Mouse (Mus musculus) embryo, embryonic 10 days (tissue): ENCODE results near the gene Edar.
A peak's percentile ranks its signal among the peaks of the same experiment; 100 is the strongest.

Source experiments
- DNase-seq: peaks from one replicate; pipeline ENCODE4 v3.0.0-alpha.2; 2015; ENCODE audit warnings: low spot score

Gene Edar

DNA sequence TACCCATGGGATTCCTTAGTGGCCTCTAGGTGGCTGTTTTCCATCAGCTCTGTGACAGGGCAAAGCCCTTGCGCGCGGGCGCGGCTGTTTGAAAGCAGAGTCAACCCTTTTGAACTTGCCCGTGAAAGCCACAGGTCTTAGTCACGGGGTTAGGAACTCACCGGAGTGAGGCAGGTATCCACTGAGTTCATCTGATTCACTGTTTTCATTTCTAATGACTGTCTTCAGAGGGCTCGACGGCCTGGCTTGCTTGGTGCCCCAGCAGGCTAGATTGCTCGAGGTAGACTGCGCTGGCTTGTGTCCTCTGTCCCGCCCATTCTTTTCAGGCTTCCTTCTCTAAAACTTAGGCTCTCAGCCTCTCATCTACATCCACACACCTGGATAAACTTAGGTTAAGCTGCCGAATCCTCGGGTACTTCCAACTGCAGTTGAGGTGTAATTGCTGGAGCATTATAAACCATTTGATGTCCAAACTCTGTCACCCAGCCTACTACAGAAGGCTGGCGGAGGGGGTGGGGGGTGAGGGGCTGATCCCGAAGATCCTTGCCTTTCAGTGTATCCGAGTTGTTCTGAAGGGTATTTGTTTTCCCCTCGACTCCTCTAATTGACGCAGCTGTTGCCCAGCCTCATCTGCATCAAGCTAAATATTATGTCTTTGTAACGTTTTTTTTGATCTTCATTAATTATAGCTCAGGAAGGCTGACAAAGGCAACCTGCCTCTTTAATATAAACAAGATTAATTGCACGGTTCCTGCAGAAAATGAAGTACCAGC, 24.0 kb downstream of the Edar start:
- DNase-seq, result peak; percentile 42

- DNase-seq, result no peak
Measured at GRCm38 (mm10) chr10:58648787-58649186, 26.7 kb downstream of the Edar start.

- DNase-seq, result no peak
Measured at GRCm38 (mm10) chr10:58644671-58645070, 30.8 kb downstream of the Edar start.

DNA sequence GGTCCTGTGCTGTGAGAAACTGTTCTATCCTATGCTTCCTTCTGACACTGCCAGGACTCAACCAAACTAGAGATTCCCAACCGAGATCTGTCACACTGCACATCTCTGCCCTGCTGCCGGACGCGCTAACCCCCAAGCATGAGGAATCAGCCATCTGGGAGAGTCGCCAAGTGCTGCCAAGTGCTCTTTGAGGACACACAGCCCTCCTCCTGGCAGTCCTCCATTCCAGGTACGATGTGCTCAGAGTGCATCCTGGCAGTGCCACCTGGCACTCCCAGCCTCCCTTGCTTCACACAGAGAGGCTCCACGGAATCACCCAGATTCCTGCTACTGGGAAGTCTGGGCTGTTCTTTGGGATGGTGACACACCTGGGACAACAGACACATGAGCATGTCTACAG, 31.3 kb downstream of the Edar start:
- no peak for DNase-seq

GRCm38 (mm10) chr10:58643001-58643400, 32.5 kb downstream of the Edar start:
- no peak for DNase-seq

DNA sequence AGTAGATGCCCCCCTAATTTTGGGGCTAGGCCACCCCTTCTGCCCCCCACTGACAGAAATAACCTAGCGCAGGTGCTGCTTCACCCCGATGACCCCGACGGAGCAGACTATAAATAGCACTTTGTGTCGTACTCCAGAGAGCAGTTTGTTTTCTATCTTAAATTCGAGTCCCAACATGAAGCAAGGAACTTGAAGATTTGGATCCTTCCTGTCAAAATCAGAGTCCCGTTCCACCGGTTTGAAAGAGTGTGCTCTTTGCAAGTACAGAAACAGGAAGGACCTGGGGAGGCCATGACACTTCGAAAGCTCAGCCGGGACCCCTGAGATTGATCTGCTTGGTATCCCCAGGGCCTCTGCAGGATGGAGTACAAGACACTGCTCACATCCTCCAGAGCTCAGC, 33.8 kb downstream of the Edar start:
- no peak for DNase-seq

- DNase-seq, result peak; percentile 54
Measured at GRCm38 (mm10) chr10:58640446-58641400, 34.7 kb downstream of the Edar start.

- DNase-seq, result no peak
Measured at GRCm38 (mm10) chr10:58639291-58639690, 36.2 kb downstream of the Edar start.

- DNase-seq, result peak; percentile 62
Measured at GRCm38 (mm10) chr10:58636431-58637080, 38.9 kb downstream of the Edar start.

- no peak for DNase-seq
Measured at GRCm38 (mm10) chr10:58633507-58633906, 41.9 kb downstream of the Edar start.

GRCm38 (mm10) chr10:58627569-58627968, 47.9 kb downstream of the Edar start:
- DNase-seq, result peak; percentile 78

DNA sequence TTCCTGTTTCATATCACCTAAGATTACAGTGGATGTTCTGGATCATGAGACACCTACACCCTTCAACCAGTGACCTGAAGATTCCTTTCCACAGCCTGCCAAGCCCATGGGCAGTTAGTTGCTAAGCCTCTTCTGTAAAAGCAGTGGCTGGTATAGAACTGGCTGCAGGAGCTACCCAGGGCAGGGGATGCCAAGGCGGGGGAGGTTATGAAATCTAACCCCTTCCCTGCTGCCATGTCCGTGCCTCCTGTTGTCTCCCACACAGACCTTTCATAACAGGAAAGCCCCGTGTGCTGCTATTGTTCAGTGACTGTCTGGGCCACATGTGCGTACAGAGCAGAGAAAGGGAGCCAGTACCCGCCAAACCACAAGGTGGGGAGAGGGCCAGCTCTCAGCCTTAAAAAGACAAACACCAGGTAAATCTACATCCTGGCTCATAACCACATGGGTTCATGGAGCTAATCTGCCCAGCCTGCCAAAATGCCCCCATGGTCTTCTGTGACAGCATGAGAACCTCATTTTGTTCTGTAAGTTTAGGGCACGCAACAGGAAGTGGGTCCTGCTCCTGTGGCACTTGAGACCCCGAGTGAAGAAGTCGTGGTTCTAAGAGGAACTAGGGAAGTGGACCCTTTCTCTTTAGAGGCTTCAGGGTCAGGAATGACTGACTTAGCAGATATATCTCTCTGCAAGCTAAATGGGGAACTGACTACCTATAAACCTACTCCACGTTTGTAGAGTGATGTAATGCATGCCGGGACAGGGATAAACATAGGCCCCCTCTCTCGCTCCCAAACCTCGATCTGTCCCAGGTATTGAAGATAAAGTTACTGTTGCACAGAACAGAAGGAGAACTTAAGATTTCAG, 50.4 kb downstream of the Edar start:
- no peak for DNase-seq

DNA sequence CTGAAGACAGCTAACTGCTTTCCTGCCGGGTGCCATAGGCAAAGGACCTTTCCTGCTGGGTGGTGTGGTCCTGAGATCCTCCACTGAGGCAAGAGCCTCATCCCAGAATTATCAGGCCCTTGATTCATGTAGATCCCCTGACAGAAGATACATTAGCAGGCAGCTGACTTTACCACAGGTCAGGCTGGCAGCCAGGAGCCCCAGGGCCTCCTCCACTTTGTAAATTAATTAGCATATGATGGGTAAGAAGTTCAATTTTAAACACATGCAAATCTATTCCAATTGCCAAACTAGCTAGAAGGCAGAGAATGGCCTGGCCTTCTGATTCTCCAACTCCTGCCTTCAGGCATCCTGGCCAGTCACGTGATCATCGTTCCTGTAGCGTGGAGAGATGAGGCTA, 56.2 kb downstream of the Edar start:
- no peak for DNase-seq

DNA sequence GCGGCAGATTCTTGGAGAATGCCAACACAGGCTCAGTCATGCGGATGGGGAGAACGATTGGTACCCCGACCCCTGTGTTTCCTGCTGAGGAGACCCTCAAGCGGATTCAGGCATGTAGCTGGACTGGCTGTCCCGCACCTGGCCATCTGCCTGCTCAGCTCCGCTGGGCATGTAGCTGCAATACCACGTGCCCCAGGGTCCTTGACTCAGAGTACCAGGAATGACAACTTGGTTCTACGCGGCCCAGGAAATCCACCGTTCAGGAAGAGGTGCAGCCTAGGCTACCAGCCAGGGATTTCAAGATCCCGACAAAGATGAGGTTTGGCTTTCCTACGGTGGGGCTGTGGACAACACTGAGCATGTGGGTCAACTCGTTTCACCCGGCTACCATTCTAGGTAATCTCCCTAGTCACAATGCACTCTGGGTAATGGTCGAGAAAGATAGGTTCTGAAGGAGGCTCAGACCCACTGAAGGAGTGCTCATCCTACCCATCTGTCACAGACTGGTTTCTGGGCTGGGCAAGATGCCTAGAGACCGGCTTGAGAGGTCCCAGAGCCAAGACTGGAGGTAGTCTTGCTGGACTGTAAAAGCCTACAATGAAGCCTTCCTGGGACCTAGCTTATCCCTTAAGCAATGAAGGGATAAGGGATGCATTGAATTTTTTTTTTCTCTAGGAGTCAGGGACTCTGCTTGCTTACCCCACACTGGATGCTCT, 56.8 kb downstream of the Edar start:
- DNase-seq, result no peak

- DNase-seq, result no peak
Measured at GRCm38 (mm10) chr10:58616565-58616964, 58.9 kb downstream of the Edar start.

DNA sequence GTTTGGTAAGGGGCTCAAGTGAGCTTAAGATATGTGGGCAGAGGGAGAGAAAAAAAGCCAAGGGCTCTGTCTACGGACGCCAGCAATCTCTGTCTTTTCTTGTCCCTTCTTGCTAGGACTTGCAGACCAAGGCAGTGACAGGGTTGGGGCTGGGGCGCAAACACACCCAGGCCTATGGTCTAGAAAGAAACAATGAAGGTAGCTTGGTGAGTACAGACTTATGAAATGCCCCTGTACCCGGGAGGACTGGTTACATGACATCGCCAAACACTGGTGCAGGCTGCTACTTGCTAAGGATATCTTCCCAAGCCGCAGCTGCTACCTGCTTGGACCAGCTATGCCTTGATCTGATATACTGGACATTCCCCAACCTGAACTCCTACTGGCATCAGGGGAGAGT, 60.9 kb downstream of the Edar start:
- no peak for DNase-seq

GRCm38 (mm10) chr10:58610484-58611261, 64.8 kb downstream of the Edar start:
- no peak for DNase-seq

GRCm38 (mm10) chr10:58608858-58609257, 66.6 kb downstream of the Edar start:
- no peak for DNase-seq

DNA sequence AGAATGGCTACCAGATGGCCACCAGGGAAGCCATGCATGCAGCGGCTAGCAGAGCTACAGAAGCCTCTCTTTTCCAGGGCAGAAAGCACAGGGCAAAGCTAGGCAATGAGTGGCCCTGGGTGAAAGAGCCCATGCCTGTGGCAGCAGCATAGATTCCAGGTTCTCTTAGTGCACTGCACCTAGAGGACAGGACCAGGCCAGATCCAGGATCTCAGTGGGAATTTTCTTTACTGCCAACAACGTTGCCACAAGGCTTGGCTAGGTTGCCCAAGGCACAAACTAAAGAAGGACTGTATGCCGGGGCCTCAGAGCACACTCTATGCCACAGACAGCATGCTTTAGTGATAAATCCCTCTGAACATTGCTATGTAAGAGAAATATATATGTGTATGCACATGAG, 69.1 kb downstream of the Edar start:
- DNase-seq, result no peak

DNA sequence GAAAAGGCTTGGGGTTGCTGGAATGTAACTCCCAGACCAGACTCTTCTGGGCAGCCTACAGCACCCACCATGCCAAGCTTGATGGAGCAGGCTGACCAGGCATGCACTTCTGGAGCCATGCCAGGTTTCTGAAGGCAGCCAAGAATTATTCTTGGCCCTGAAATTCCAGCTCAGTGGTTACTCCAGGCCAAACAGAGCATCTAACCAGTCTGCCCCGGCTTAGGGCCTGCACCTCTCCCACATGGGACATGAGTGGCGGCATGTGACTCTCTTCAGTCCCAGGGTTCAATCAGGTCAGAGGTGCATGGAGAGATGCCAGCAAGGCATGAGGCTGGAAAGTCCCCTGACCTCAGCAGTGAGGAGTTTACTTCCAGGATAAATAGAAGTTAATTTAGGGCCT, 70.7 kb downstream of the Edar start:
- no peak for DNase-seq
